Mouse (Mus musculus) large intestine, adult 2 months (tissue): ENCODE data around the gene Actl6b. TPM values are rescaled to one million over a fixed set of nuclear protein-coding genes. Genes with fewer than 3 reads are reported as not detected.
A peak's percentile ranks its signal among the peaks of the same experiment; 100 is the strongest.

Source experiments
- DNase-seq: peaks from one replicate; pipeline ENCODE4 v3.0.0-alpha.2; 2012; ENCODE audit warnings: low read depth, low spot score
- WGBS: fragments of 180-500 bp; shearing (Covaris S2); methylation state at CpG from one replicate; pipeline ENCODE4 v1.1.7; 2018; 5-methylcytosine and 5-hydroxymethylcytosine counted together
- polyA plus RNA-seq: library from polyadenylated mRNA; depleted of rRNA; stranded (reverse); fragments of >200 nt; gene quantifications from 2 replicates; pipeline ENCODE4 v1.2.3, GENCODE M21; 2012

The Actl6b gene
- polyA plus RNA-seq, 1 experiment, result 0.46 TPM

DNA sequence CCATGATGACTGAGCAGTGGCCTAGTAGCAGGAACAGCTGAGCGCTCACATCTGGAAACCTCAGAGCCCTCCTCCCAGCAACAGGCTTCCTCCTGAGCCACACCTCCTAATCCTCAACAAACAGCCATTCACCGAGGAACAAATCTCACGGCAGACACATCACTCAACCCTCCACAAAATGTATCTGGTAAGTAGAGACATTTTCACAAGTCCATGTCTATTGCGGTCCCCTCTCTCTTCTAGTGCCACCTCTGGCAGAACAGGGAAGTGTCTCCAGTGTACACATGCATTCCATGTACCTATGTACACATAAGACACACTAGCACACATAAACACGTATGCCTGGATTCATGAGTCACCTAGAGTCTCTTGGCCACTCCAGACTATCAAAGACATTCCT, 2.2 kb upstream of the Actl6b start:
- 60% methylated on average over 5 of the region's 5 CpGs for WGBS
- no peak for DNase-seq

DNA sequence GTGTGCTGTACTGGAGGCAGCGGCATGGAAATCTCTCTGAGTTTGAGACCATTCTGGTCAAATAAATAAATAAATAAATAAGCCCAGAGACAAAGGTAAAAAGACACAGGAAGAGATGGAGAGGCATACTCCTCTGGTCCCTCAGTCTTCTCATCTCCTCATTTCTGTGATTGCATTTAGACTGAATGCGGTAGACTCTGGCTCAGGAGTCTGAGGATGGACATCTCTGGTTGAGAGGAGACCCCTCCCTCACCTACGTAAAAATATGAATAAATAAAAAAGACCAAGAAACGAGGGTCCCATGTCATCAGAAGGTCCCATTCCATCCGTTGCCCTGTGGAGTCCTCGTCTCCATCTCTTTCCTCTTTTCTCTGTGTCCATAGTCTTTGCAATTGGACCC, 317 bp upstream of the Actl6b start:
- WGBS, result 34% methylated on average over 6 of the region's 6 CpGs
- no peak for DNase-seq

DNA sequence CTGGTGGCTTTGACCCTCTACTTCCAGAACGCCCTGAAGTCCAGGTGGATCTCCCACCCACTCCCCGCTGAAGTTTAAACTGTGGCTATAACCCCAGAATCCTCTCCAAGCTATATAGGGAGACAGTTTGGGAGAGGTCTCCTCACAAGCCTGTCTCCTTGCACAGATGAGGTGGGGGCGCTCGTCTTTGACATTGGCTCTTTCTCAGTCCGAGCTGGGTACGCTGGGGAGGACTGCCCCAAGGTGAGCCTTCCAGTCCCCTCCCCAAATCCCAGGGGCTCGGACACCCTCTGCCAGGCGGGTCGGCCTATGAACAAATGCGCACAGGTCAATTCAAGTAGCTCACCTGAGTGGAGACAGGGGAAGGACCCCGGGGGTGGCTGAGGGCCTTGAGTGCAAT, 581 bp downstream of the Actl6b start:
- WGBS, result 44% methylated on average over 11 of the region's 11 CpGs
- DNase-seq, result no peak

DNA sequence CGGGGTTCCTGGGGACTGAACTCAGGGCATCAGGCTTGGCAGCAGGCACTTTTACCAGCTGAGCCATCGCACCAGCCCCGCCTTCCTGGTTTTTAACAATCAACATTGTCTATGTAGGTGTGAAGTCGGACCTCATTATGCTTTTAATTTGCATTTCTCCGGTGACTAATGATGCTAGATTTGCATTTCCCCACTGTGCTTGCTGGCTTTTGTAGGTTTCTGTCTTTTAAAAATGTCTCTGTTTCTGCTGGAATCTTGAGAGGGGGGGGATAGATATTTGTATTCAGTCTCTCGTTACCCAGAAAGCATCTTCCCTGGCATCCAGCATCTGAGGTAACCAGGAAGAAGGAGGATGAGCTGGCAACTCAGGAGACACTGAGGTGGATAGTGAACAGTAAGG, 8.2 kb downstream of the Actl6b start:
- WGBS, result 52% methylated on average over 6 of the region's 6 CpGs
- DNase-seq, result no peak

DNA sequence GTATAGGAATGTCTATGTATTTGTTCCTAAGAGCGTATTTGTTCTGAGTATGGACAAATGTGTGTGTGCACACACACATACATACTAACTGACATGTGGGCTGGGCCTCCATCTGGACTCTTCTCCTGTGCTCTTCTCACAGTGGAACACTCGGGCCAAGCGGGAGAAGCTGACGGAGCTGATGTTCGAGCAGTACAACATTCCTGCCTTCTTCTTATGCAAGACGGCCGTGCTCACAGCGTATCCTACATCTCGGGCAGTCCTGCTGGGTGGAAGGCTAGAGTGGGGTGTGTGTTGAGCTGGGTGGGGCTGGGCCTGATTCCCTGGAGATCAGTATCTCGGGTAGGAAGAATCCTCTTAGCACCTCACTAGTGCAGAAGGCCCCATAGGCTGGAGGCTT, 9.6 kb downstream of the Actl6b start:
- no peak for DNase-seq
- 60% methylated on average over 10 of the region's 10 CpGs for WGBS

DNA sequence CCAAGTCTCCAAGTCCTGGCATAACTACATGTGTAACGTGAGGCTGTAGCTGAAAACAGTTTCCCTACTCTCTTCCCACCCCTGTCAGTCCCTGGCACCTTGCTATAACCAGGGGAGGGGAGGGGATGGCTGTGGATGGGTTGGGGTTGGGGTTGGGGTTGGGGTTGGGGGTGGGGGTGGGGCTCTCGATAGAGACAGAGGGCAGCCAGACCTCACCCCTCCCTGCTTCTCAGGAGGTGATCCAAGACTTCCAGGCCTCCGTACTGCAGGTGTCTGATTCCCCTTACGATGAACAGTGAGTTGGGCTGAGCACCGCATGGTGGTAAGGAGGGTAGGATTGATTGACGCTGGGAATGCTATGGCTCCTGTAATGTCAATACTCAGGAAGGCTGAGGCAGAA, 12.4 kb downstream of the Actl6b start:
- WGBS, result 70% methylated on average over 6 of the region's 6 CpGs
- no peak for DNase-seq

DNA sequence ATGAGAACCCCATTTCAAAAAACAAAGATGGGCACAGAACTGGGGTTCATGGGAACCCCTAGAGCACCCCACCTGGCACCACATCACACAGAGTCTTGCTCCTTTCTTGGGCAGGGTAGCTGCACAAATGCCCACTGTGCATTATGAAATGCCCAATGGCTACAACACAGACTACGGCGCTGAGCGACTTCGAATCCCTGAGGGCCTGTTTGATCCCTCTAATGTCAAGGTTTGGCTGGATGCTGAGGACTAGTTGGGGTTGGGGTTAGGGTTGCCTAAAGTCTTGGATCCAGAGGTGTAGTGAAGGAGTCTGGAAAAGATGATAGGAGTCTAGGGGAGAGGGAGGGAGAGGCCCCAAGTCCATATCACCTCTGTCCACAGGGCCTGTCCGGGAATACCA, 13.1 kb downstream of the Actl6b start:
- 94% methylated on average over 5 of the region's 5 CpGs for WGBS
- DNase-seq, result no peak

DNA sequence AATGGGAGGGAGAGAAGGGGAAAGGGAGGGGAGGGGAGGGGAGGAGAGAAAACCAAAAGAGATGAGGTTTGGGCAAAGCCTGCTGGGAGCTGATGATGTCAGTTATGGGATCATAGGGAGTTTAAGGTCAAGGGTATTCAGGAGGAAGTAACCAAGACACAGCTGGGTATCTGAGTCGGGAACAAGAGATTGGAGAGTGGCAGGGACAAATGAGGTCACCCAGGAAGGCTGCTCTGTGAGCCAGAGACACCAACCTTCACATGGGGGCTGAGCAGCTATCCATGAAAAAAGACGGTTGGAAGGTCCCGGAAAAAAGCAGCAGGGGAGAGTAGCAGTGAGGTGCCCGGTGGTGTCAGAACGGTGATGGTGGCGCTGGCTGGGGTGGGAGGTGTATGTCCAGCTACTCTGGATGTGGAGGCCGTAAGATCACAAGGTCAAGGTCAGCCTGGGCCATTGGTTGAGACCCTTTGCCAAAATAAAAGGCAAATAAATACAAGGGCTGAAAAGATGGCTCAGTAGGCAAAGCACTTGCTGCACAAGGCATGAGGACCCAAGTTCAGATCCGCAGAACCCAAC, 15.0 kb downstream of the Actl6b start:
- DNase-seq, result no peak
- 78% methylated on average over 8 of the region's 8 CpGs for WGBS

DNA sequence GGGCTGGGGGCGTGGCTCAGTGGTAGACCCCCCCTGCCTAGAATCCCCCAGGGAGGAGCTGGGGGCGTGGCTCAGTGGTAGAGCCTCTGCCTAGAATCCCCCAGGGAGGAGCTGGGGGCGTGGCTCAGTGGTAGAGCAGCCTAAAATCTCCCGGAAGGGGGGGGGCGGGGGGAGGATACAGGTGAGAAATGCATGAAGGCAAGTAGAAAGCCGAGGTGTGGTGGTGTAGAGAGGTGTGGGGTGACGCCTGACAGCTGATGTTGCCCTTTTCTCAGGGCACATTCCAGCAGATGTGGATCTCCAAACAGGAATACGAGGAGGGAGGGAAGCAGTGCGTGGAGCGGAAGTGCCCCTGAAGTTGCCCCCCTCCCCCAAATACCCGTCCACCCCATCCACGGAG, 15.7 kb downstream of the Actl6b start:
- DNase-seq, result no peak
- 63% methylated on average over 12 of the region's 12 CpGs for WGBS

DNA sequence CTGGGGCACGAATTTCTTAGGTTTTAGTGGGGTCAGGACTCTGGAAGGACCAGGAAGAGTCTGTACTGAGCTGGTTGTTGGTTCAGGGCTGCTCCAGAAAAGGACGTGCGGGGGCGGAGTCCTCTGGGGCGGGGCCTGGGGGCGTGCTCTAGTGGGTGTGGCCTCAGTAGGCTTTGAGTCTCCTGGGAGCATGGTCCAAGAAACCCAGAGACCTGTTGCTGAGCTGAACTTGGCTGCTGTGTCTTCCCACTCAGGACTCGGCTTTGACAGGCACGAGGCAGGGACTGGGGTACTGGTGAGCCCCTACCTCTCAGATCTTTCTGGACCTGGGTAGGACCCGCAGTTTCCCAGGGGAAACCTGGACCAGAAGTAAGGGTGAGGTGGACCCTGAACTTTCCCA, 16.3 kb downstream of the Actl6b start, which contains the start of gene Tfr2:
TSS of gene Tfr2 (plus strand) at position 176 of the 400 bp plus-strand sequence.
- peak; percentile 32 for DNase-seq
- WGBS, result 10% methylated on average over 9 of the region's 9 CpGs

DNA sequence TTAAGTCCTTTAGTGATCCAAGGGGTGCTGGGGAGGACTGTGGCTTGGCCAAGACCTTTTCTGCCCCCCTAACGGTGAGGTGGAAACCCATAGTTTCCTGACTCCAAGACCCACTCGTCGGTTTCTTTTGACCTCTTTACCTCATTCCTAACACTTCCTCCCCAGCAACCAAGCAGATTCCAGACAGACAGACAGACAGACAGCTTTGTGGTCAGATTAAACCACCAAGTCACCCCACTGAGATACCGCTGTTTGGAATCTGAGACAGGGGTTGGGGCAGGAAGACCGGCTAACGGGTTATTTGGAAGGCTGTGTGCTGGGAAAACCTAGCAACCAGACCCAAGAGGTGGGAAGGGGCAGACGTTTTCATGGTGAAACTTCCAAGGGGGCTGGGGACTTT, 16.9 kb downstream of the Actl6b start:
- no peak for DNase-seq
- 62% methylated on average over 7 of the region's 7 CpGs for WGBS

DNA sequence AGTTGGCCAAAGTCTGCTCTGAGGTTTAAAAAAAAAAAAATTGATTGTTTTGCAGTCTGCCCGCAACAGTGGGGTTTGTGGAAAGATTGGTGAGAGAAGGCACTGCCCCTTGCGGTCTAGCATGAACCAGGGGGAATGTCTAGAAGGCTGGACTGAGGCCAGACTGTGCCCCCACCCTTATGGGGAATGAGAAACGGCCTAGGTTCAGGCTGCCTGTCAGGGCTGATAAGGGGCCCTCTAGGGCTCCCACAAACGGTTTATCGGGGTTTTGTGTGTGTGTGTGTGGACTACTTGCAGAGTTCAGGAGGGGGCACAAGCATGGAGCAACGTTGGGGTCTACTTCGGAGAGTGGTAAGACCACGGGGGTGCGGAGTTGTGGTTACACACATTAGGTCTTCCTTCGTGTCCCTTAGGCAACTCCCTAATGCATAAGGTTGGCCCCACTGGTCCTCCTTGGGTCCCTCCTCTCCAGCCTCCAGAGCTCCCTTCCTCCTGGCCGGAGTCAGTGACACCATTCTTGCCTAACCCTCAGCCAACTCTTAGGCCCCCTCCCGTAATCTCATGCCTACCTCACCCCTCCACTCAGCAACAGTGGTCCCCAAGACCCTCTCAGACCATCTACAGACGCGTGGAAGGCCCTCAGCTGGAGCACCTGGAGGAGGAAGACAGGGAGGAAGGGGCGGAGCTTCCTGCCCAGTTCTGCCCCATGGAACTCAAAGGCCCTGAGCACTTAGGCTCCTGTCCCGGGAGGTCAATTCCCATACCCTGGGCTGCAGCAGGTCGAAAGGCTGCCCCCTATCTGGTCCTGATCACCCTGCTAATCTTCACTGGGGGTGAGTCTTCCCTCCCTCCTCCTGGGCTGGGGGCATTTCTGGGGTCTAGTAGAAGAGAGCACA, 17.6 kb downstream of the Actl6b start:
- WGBS, result 75% methylated on average over 17 of the region's 17 CpGs
- DNase-seq, result no peak

DNA sequence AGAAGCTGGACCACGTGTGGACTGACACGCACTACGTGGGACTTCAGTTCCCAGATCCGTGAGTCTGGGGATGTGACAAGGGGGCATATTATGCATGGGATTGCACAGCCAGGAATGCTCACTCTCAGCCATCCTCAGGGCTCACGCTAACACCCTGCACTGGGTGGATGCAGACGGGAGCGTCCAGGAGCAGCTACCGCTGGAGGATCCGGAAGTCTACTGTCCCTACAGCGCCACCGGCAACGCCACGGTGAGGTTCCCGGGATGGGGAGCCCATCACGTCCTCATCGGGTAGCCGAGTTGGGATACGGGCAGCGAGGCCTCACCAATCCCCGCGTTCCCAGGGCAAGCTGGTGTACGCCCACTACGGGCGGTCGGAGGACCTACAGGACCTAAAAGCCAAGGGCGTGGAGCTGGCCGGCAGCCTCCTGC, 21.2 kb downstream of the Actl6b start:
- DNase-seq, result no peak
- WGBS, result 12% methylated on average over 27 of the region's 27 CpGs

DNA sequence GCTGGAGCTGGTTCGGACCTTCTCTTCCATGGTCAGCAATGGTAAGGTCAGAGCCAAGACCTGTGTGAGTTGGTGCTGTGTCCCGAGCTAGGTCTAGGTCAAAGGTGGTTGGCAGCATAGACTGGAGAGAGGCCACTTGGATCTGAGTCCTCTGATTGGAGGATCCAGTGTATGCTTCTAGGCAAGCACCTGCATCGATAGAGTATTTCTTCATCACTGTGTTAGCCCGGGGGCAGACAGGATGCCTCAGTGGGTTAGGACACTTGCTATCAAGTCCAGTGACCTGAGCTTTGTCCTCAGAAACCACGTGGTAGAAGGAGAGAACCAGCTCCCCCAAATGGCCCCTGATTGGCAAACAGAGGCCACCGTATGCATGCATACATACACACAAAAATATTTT, 26.9 kb downstream of the Actl6b start:
- 67% methylated on average over 6 of the region's 6 CpGs for WGBS

DNA sequence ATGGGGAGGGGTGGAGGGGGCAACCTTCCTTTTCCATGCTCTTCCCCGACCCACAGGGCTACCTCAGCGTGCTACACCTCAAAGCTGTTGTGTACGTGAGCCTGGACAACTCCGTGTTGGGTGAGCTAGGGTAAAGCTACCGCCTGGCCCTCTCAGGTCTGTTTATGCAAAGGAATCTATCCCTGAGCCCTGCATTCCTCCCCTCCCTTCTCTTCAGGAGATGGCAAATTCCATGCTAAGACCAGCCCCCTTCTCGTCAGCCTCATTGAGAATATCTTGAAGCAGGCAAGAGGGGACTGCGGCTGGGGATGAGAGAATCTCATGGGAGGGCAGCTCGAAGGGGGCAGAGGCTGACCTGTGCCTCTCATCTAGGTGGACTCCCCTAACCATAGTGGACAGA, 29.4 kb downstream of the Actl6b start:
- no peak for DNase-seq
- 43% methylated on average over 8 of the region's 8 CpGs for WGBS

More for the DNA sequence above, 26.9 kb downstream of the Actl6b start:
- no peak for DNase-seq

DNA sequence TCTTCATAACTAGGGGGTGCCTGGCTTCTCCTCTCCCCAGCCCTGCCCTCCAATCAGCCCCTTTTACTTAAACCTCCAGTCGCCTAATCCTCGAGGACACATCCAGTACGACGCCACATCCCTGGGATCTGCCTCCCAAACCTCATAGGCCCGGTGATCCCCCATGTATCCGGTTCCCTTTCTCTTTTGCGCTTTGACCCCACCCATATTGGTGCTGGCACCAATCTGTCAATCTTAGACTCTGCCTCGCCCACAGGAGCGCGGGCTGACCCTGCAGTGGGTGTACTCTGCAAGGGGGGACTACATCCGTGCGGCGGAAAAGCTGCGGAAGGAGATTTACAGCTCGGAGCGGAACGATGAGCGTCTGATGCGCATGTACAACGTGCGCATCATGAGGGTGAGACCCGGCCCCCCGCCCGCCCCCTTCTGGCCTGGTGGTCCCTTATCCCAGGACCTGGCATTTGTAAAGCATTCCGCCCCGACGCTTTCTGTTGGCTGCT, 30.4 kb downstream of the Actl6b start:
- DNase-seq, result no peak
- 16% methylated on average over 27 of the region's 27 CpGs for WGBS

DNA sequence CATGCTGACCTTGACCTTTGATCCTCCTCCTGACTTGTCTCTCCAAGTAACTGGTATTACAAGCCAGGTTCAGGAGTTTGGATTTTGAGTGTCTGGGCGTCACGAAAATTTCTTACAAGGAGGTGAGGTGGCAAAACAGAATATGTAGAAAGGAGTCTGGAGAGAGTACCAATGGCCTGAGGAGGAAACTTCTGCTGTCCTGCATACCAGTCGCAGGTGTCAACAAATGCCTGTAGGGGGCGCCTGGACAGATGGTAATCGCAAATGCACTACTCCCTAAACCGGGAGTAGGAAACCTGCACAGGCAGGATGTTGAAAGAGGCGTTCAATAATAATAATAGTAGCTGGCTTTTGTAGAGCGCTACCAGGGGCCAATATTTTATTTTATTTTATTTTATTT, 31.7 kb downstream of the Actl6b start:
- no peak for DNase-seq
- 19% methylated on average over 8 of the region's 8 CpGs for WGBS

DNA sequence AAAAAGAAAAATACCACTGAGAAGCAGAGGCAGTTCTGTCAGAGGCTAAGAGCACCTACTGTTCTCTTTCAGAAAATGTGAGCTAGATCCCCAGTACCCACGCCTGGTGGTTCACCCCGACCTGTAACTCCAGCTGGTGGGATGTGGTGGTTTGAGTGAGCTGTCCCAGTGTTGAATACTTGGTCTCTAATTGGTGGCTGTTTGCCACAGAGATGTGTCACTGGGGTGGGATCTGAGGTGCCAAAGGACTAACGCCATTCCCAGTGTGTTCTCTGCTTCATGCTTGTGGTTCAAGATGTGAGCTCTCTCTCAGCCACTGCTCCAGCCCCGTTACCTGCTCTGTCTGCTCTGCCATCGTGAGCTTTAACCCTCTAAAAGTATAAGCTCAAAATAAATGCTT, 37.2 kb downstream of the Actl6b start:
- DNase-seq, result no peak
- 75% methylated on average over 5 of the region's 5 CpGs for whole genome bisulfite sequencing

DNA sequence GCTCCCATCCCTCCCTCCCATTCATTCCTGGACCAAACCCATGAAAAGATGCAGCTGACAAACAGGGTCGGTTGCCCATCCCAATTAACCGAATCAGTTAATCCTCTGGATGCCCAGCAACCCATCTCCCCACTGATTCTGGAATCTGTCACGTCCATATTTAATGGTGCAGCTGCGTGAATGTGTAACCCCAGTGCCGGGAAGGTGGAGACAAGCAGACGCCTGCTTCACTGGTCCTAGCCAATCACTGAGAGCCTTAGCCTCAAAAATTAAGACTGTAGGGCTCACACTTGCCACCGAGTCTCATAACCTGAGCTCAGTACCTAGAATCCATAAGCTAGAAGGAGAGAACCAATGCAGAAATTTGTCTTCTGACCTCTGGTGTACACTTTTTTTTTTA, 42.6 kb downstream of the Actl6b start:
- 72% methylated on average over 7 of the region's 7 CpGs for WGBS
- no peak for DNase-seq

DNA sequence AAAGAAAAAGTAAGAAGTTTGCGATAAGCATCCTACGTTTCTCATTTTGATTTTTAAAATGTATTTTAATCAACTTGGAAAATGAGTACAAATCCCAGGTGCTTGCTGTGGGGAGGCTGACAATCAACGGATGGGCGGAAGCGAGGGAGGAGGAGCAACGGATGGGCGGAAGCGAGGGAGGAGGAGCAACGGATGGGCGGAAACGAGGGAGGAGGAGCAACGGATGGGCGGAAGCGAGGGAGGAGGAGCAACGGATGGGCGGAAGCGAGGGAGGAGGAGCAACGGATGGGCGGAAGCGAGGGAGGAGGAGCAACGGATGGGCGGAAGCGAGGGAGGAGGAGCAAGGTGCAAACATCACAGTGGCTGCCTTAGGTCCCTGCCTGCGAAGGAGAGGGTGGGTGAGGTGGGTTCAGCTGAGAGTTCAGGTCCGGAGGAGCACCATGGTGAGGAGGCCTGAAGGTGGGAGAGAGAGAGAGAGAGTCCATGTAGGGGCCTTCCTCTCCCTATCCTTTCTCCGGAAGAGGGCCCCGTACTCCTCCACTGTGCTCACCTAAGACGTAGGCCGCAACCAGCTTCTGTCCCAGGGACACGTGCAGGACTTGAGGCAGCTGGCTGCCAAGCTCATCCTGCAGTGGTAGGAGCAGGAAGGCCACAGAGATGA, 43.4 kb downstream of the Actl6b start:
- DNase-seq, result no peak
- WGBS, result 47% methylated on average over 30 of the region's 30 CpGs

DNA sequence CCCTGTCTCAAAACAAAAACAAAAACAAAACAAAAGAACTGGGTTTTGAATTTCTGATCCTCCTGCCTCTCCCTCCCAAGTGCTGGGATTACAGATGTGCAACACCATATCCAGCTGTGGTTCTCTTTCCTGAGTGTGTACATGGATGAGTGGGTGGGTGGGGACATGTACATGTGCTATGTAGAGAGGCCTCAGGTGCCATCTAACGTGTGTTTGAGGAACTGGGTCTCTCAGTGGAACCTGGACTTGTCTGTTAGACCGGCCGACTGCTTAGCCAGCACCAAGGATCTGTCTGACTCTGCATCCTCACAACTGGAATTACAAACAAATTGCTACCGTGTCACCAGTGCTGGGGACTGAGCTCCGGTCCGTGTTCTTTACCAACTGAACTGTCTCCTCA, 44.3 kb downstream of the Actl6b start:
- WGBS, result 88% methylated on average over 6 of the region's 6 CpGs

More for the DNA sequence above, 44.3 kb downstream of the Actl6b start:
- DNase-seq, result no peak
